Mouse (Mus musculus): ENCODE results near the gene Slco6d1.
"Not testable (repeated sequence)": the region's sequence is repeated elsewhere in the genome, so short reads cannot be mapped to it uniquely, and the experiment has no call there.

GRCm38 (mm10) chr1:98528368-98528767 is 107.4 kb downstream of the Slco6d1 start:
- TF ChIP-seq POLR2A (IDR thresholded peaks at IDR 0.05; ENCODE audit: control insufficient read depth, low read depth, low read length); CTCF (IDR thresholded peaks at IDR 0.05; ENCODE audit: control insufficient read depth, insufficient read depth, insufficient replicate concordance, low read depth, low read length): not testable (repeated sequence)
